Mouse (Mus musculus): ENCODE measurements around the gene 1700012A03Rik. TPM values are rescaled to one million over a fixed set of nuclear protein-coding genes. Genes with fewer than 3 reads are reported as not detected.

Gene 1700012A03Rik
- polyA plus RNA-seq, 2 experiments from 2014 or later, result not detected

- ATAC-seq, result no peak
These were observed 43.3 kb downstream of the 1700012A03Rik start for GRCm38 (mm10) chr6:32093312-32093711.

GRCm38 (mm10) chr6:32105547-32106275, 55.7 kb downstream of the 1700012A03Rik start:
- no peak for ATAC-seq
